Mouse (Mus musculus) common myeloid progenitor, adult 5-6 weeks (primary cell): ENCODE measurements around the gene Cd302. TPM values are rescaled to one million over a fixed set of nuclear protein-coding genes. Genes with fewer than 3 reads are reported as not detected.

Source experiments
- ATAC-seq: replicated peaks from 2 replicates; pipeline ENCODE4 v1.8.0; 2016; ENCODE audit warnings: low read depth, mild to moderate bottlenecking, moderate TSS enrichment, inconsistent platforms; ENCODE audit not compliant: poor library complexity, severe bottlenecking
- total RNA-seq: library from RNA; stranded (forward); fragments of 200-1000, 187-1606 nt; gene quantifications from 2 replicates; pipeline ENCODE4 v1.2.3, GENCODE M21; 2017

Gene Cd302
- total RNA-seq, 1 experiment from 2014 or later, result 2.9 TPM

DNA sequence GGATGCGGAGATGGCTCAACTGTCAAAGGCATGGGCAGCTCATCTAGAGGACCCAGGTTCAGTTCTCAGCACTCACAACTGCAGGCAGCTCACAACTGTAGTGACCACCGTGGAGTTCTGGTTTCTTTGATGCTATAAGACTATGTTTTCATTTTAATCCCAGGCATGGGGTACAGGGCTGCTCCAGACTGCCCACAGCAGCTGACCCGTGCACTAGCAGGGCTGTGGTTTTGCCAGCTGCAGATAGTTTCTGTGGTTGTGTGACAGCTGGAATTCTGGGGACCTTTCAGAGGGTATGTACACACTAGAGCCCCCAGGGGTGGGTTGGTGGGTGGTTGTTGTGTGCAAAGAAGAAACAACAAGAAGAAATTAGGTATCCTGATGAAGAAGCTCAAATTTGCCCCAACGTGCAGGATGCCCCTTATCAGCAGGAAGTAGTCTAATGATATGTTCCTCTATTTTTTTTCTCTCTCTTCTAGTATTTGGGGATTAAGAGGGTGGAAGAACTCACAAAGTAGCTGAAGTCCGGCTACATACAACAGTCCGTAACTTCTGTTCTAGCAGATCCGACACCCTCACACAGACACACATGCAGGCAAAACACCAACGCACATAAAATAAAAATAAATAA is 81.3 kb downstream of the Cd302 start:
- ATAC-seq, result peak; percentile 29

Other genes starting within 250 kb of the Cd302 start
- 124 and 143 TPM in 2 replicates for gene Baz2b, start 74.6 kb downstream of the Cd302 start, total RNA-seq
- 92.8 and 139 TPM in 2 replicates for gene March7, start 74.6 kb downstream of the Cd302 start, total RNA-seq
- 3.9 and 4.3 TPM in 2 replicates for gene Ly75, start 98.8 kb upstream of the Cd302 start, total RNA-seq